Mouse (Mus musculus) bone marrow macrophage, adult 2 months (primary cell): ENCODE results near the gene Skil.

ENCODE experiments used
- CTCF ChIP-seq: IDR thresholded peaks from 2 replicates; pipeline ENCODE4 v1.5.1; 2012; ENCODE audit warnings: low read depth, mild to moderate bottlenecking, low read length, moderate library complexity
- POLR2A ChIP-seq: IDR thresholded peaks from 2 replicates; pipeline ENCODE4 v1.6.1; 2012; ENCODE audit warnings: mild to moderate bottlenecking, low read depth, low read length, borderline replicate concordance

- TF ChIP-seq POLR2A (no peak), CTCF (no peak)
Measured at GRCm38 (mm10) chr3:31089956-31090355, 4.9 kb upstream of the Skil start.
